Mouse (Mus musculus) MEL (cell line): ENCODE data around the gene Map3k1. TPM values are rescaled to one million over a fixed set of nuclear protein-coding genes. Genes with fewer than 3 reads are reported as not detected.

Source experiments
- DNase-seq: peaks from one replicate; pipeline ENCODE4 v3.0.0; 2011; ENCODE audit warnings: low read depth, low spot score
- H3K27ac ChIP-seq: 2 replicates; pipeline ENCODE4 v1.5.1; 2012; ENCODE audit warnings: low read depth, mild to moderate bottlenecking, control low read depth, low read length, moderate library complexity; ENCODE audit not compliant: control insufficient read depth
- H3K27me3 ChIP-seq, 2 experiments: fragments of 150-350 bp in 1 of 2; sonication (generic) in 1 of 2; 2 replicates each; pipeline ENCODE4 v1.6.1; 2012; ENCODE audit warnings: low read length in 2 of 2, mild to moderate bottlenecking in 2 of 2, improper control_type of control experiment in 1 of 2, moderate library complexity in 1 of 2; ENCODE audit not compliant: insufficient read depth in 2 of 2, control insufficient read depth in 1 of 2
- H3K36me3 ChIP-seq, 2 experiments: 2 replicates each; pipeline ENCODE4 v1.6.1; 2012 to 2014; ENCODE audit warnings: low read length in 2 of 2, improper control_type of control experiment in 1 of 2, inconsistent platforms in 1 of 2, mild to moderate bottlenecking in 1 of 2; ENCODE audit not compliant: insufficient read depth in 2 of 2, control insufficient read depth in 1 of 2
- H3K4me1 ChIP-seq, 2 experiments: fragments of 150-350 bp in 1 of 2; sonication (generic) in 1 of 2; 2 replicates each; pipeline ENCODE4 v1.6.1; 2012; ENCODE audit warnings: low read length in 2 of 2, improper control_type of control experiment in 1 of 2, mild to moderate bottlenecking in 1 of 2; ENCODE audit not compliant: insufficient read depth in 2 of 2, control insufficient read depth in 1 of 2
- H3K4me3 ChIP-seq, 2 experiments: fragments of 150-350 bp in 1 of 2; sonication (generic) in 1 of 2; 2 replicates each; pipeline ENCODE4 v1.5.1; 2012; ENCODE audit warnings: low read depth in 2 of 2, low read length in 2 of 2, mild to moderate bottlenecking in 2 of 2, moderate library complexity in 2 of 2, control low read depth in 1 of 2, improper control_type of control experiment in 1 of 2; ENCODE audit not compliant: control insufficient read depth in 1 of 2, insufficient read depth in 1 of 2
- H3K79me2 ChIP-seq: 2 replicates; pipeline ENCODE4 v1.6.1; 2012; ENCODE audit warnings: mild to moderate bottlenecking, low read length, moderate library complexity; ENCODE audit not compliant: control insufficient read depth, poor library complexity, insufficient read depth
- H3K9ac ChIP-seq: 2 replicates; pipeline ENCODE4 v1.6.1; 2012; ENCODE audit warnings: low read depth, mild to moderate bottlenecking, control low read depth, low read length, moderate library complexity; ENCODE audit not compliant: control insufficient read depth, poor library complexity, severe bottlenecking
- H3K9me3 ChIP-seq: fragments of 150-350 bp; sonication (generic); replicated peaks from 2 replicates; pipeline ENCODE4 v1.6.1; 2012; ENCODE audit warnings: mild to moderate bottlenecking, low read length, improper control_type of control experiment, moderate library complexity; ENCODE audit not compliant: insufficient read depth
- BHLHE40 ChIP-seq: IDR thresholded peaks from 2 replicates; pipeline ENCODE4 v1.6.1; 2012; ENCODE audit warnings: low read depth, mild to moderate bottlenecking, inconsistent platforms, low read length, improper control_type of control experiment, borderline replicate concordance
- CTCF ChIP-seq, 3 experiments: IDR thresholded peaks in 2 of 3; conservative IDR thresholded peaks in 1 of 3; 2 replicates each; pipeline ENCODE4 v1.5.1; 2011 to 2012; ENCODE audit warnings: low read length in 3 of 3, low read depth in 2 of 3, mild to moderate bottlenecking in 2 of 3, improper control_type of control experiment in 1 of 3, inconsistent platforms in 1 of 3, mixed read lengths in 1 of 3, moderate library complexity in 1 of 3; ENCODE audit not compliant: control insufficient read depth in 1 of 3, insufficient read depth in 1 of 3, poor library complexity in 1 of 3, severe bottlenecking in 1 of 3
- EP300 ChIP-seq, 2 experiments: IDR thresholded peaks; 2 replicates each; pipeline ENCODE4 v1.6.1; 2011; ENCODE audit warnings: improper control_type of control experiment in 2 of 2, low read length in 2 of 2, low read depth in 1 of 2, mild to moderate bottlenecking in 1 of 2
- GATA1 ChIP-seq: IDR thresholded peaks from 2 replicates; pipeline ENCODE4 v1.6.1; 2011; ENCODE audit warnings: low read depth, low read length, improper control_type of control experiment
- JUND ChIP-seq: IDR thresholded peaks from 2 replicates; pipeline ENCODE4 v1.6.1; 2011; ENCODE audit warnings: low read depth, mild to moderate bottlenecking, improper control_type of control experiment, low read length
- MAFK ChIP-seq: IDR thresholded peaks from 2 replicates; pipeline ENCODE4 v1.6.1; 2011; ENCODE audit warnings: low read depth, mild to moderate bottlenecking, low read length, improper control_type of control experiment, borderline replicate concordance
- MAX ChIP-seq: IDR thresholded peaks from 2 replicates; pipeline ENCODE4 v1.6.1; 2011; ENCODE audit warnings: low read length, improper control_type of control experiment
- RAD21 ChIP-seq: IDR thresholded peaks from 2 replicates; pipeline ENCODE4 v1.6.1; 2011; ENCODE audit warnings: mild to moderate bottlenecking, low read depth, low read length, improper control_type of control experiment
- RCOR1 ChIP-seq: IDR thresholded peaks from 2 replicates; pipeline ENCODE4 v1.6.1; 2012; ENCODE audit warnings: low read depth, mild to moderate bottlenecking, inconsistent platforms, low read length, improper control_type of control experiment
- SIN3A ChIP-seq: IDR thresholded peaks from 2 replicates; pipeline ENCODE4 v1.6.1; 2012; ENCODE audit warnings: low read length, improper control_type of control experiment, inconsistent platforms
- SMC3 ChIP-seq: IDR thresholded peaks from 2 replicates; pipeline ENCODE4 v1.6.1; 2011; ENCODE audit warnings: low read depth, low read length, improper control_type of control experiment
- TCF12 ChIP-seq: IDR thresholded peaks from 2 replicates; pipeline ENCODE4 v1.6.1; 2014; ENCODE audit warnings: low read depth, mild to moderate bottlenecking, inconsistent platforms, low read length, improper control_type of control experiment, moderate library complexity
- ZC3H11A ChIP-seq: IDR thresholded peaks from 2 replicates; pipeline ENCODE4 v1.6.1; 2012; ENCODE audit warnings: low read depth, mild to moderate bottlenecking, inconsistent platforms, low read length, improper control_type of control experiment
- ZKSCAN1 ChIP-seq: IDR thresholded peaks from 2 replicates; pipeline ENCODE4 v1.6.1; 2012; ENCODE audit warnings: low read depth, mild to moderate bottlenecking, inconsistent platforms, low read length, improper control_type of control experiment, moderate library complexity
- ZNF384 ChIP-seq: IDR thresholded peaks from 2 replicates; pipeline ENCODE4 v1.6.1; 2012; ENCODE audit warnings: low read depth, mild to moderate bottlenecking, inconsistent platforms, low read length, improper control_type of control experiment
- polyA plus RNA-seq, 2 experiments: library from polyadenylated mRNA; stranded (reverse) in 1 of 2; unstranded in 1 of 2; fragments of >175 nt in 1 of 2; fragments of >200 nt in 1 of 2; gene quantifications; 2 replicates each; pipeline versions ENCODE4 v1.2.1 to v1.2.4; 2012; ENCODE audit warnings: low replicate concordance in 2 of 2, low read depth in 1 of 2; ENCODE audit not compliant: insufficient read length in 2 of 2, insufficient read depth in 1 of 2, missing spikeins in 1 of 2
- total RNA-seq: library from RNA; depleted of rRNA; stranded (reverse); fragments of 300-350 nt; gene quantifications from 2 replicates; pipeline ENCODE4 v1.2.3, GENCODE M21; 2012

The Map3k1 gene
- total and polyA plus RNA-seq, 3 experiments = 4.3 to 20.7 (median 4.4) TPM

- Histone ChIP-seq H3K27me3 (no peaks in the 10 kb centered on the region), H3K4me1 (peaks cover 7 to 10% of the 10 kb centered on the region in 2 experiments), H3K79me2 (no peaks in the 10 kb centered on the region), H3K4me3 (no peak overlapping the region), H3K36me3 (peaks cover 0 to 7% of the 10 kb centered on the region in 2 experiments; a peak in 2 of 4 replicates), H3K9ac (no peak overlapping the region), H3K9me3 (no peaks in the 10 kb centered on the region), H3K27ac (no peak overlapping the region)
- DNase-seq = no peak
- TF ChIP-seq ZC3H11A = no peak
Observed at GRCm38 (mm10) chr13:111745216-111745615, 63.6 kb downstream of the Map3k1 start.

DNA sequence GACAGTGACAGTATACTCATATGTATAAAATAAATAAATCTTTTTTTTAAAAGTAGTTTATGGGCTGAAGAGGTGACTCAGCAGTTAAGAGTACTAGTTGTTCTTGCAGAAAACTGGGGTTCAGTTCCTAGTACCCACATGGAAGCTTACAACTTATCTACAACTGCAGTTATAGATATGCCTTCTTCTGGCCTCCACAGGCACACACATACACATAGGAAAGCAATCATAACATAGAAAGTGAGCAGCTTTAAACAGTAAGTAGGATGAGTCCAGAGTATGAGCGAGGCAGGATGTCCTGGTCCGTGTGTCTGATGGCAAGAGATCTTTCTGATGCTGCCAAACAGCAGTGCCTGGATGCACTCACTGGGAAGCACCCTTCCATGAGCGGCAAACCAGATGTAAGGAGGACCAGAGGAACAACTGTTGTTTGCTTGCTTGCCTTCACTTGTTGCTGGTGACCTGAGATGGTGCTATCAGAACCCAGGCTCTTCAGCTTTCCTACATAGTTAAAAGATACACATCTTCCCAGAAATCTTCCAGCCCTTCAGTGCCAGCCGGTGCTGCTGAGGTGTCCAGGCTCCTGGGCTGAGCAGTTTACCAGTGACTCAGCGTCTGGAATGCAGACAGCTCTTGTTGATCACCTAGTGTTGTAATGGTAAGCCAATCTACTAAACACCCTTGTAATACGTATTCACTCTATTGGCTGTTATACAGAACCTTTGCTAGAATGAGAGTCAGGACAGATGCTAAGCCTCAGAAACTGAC, 64.4 kb downstream of the Map3k1 start:
- Histone ChIP-seq H3K27me3 (no peaks in the 10 kb centered on the region), H3K4me3 (no peak overlapping the region), H3K27ac (no peak overlapping the region)

GRCm38 (mm10) chr13:111741991-111742615, 66.7 kb downstream of the Map3k1 start:
- no peaks in the 10 kb centered on the region for H3K79me2 ChIP-seq
- TF ChIP-seq SIN3A = no peak
- TF ChIP-seq JUND = no peak
- TF ChIP-seq ZC3H11A = peak; percentile 94
- TF ChIP-seq SMC3 = peak; percentile 90
- peak; percentile 20 to 85 (median 35); a peak in 5 of 6 replicates for TF ChIP-seq CTCF (IDR thresholded peaks at IDR 0.05 in 2 of 3, conservative IDR thresholded peaks at IDR 0.05 in 1 of 3; ENCODE audit: control insufficient read depth in 1 of 3, insufficient read depth in 1 of 3, low read depth in 2 of 3, low read length in 3 of 3, poor library complexity in 1 of 3, severe bottlenecking in 1 of 3)
- peak; percentile 100 for TF ChIP-seq ZNF384
- no peak for TF ChIP-seq BHLHE40
- TF ChIP-seq ZKSCAN1 = peak; percentile 30; the same call in 1 of the 2 replicates
- peak; percentile 94 for TF ChIP-seq RAD21
- H3K4me1 ChIP-seq = peaks cover 7 to 9% of the 10 kb centered on the region in 2 experiments
- DNase-seq = peak; percentile 79
- no peaks in the 10 kb centered on the region for H3K9me3 ChIP-seq
- no peaks in the 10 kb centered on the region for H3K27me3 ChIP-seq
- no peak overlapping the region for H3K4me3 ChIP-seq
- H3K36me3 ChIP-seq = peaks cover 0 to 7% of the 10 kb centered on the region in 2 experiments; a peak in 2 of 4 replicates
- no peak overlapping the region for H3K9ac ChIP-seq
- no peak overlapping the region for H3K27ac ChIP-seq

More for the DNA sequence above, 64.4 kb downstream of the Map3k1 start:
- peak; percentile 57 for DNase-seq
- Histone ChIP-seq H3K9ac (no peak overlapping the region), H3K9me3 (no peaks in the 10 kb centered on the region), H3K79me2 (no peaks in the 10 kb centered on the region), H3K4me1 (peaks cover 7 to 10% of the 10 kb centered on the region in 2 experiments), H3K36me3 (peaks cover 0 to 7% of the 10 kb centered on the region in 2 experiments; a peak in 2 of 4 replicates)
- TF ChIP-seq GATA1 = peak; percentile 67
- peak; percentile 21; the same call in 1 of the 2 replicates for TF ChIP-seq TCF12
- no peak for TF ChIP-seq MAFK
- TF ChIP-seq RCOR1 = peak; percentile 19; the same call in 1 of the 2 replicates
- TF ChIP-seq BHLHE40 = no peak
- no peak for TF ChIP-seq MAX
- peak; percentile 53 to 57; a peak in 3 of 4 replicates for TF ChIP-seq EP300 (IDR thresholded peaks at IDR 0.05; ENCODE audit: low read depth in 1 of 2, low read length in 2 of 2)
- TF ChIP-seq SMC3 = peak; percentile 17; the same call in 1 of the 2 replicates
